Mouse (Mus musculus) intestine, embryonic 14.5 days (tissue): ENCODE data around the gene Snap23. TPM values are rescaled to one million over a fixed set of nuclear protein-coding genes. Genes with fewer than 3 reads are reported as not detected.
"Not testable (repeated sequence)": the region's sequence is repeated elsewhere in the genome, so short reads cannot be mapped to it uniquely, and the experiment has no call there.

Source experiments
- ATAC-seq: fragments of 200-750 bp; cut with Nextera tagmentation; replicated peaks from 2 replicates; pipeline ENCODE4 v1.8.0; 2017; ENCODE audit warnings: low read depth, moderate number of reproducible peaks, moderate TSS enrichment, moderate library complexity; ENCODE audit not compliant: low FRiP score, low TSS enrichment
- DNase-seq: peaks from one replicate; pipeline ENCODE4 v3.0.0-alpha.2; 2018; ENCODE audit warnings: low spot score
- H3K27ac ChIP-seq: fragments of 300-500 bp; sonication (generic); 2 replicates; pipeline ENCODE4 v1.5.1; 2014; ENCODE audit warnings: low read depth, mild to moderate bottlenecking, control low read depth
- H3K27me3 ChIP-seq: fragments of 300-500 bp; sonication (generic); replicated peaks from 2 replicates; pipeline ENCODE4 v1.6.1; 2014; ENCODE audit warnings: low read length, control low read depth; ENCODE audit not compliant: control insufficient read depth, insufficient read depth
- H3K36me3 ChIP-seq: fragments of 300-500 bp; sonication (generic); 2 replicates; pipeline ENCODE4 v1.6.1; 2014; ENCODE audit warnings: low read length, control low read depth; ENCODE audit not compliant: control insufficient read depth, insufficient read depth
- H3K4me1 ChIP-seq: fragments of 300-500 bp; sonication (generic); replicated peaks from 2 replicates; pipeline ENCODE4 v1.6.1; 2014; ENCODE audit warnings: low read length, control low read depth, mixed read lengths; ENCODE audit not compliant: control insufficient read depth, insufficient read depth
- H3K4me2 ChIP-seq: fragments of 300-500 bp; sonication (generic); 2 replicates; pipeline ENCODE4 v1.6.1; 2014; ENCODE audit warnings: low read length
- H3K4me3 ChIP-seq: fragments of 300-500 bp; sonication (generic); 2 replicates; pipeline ENCODE4 v1.5.1; 2014; ENCODE audit warnings: low read depth, low read length, control low read depth, mixed read lengths
- H3K9ac ChIP-seq: fragments of 300-500 bp; sonication (generic); 2 replicates; pipeline ENCODE4 v1.6.1; 2014; ENCODE audit warnings: mild to moderate bottlenecking, low read length
- H3K9me3 ChIP-seq: fragments of 300-500 bp; sonication (generic); 2 replicates; pipeline ENCODE4 v1.6.1; 2016; ENCODE audit warnings: low read length, control low read depth; ENCODE audit not compliant: control insufficient read depth
- WGBS: fragments of 180-500 bp; shearing (Covaris S2); extraction: QIAGEN DNeasy Blood & Tissue Kit; methylation state at CpG from one replicate; pipeline ENCODE4 v1.1.7; 2014; 5-methylcytosine and 5-hydroxymethylcytosine counted together
- polyA plus RNA-seq: library from polyadenylated mRNA; unstranded; fragments of >200 nt; fragmentation: Nextera tagmentation; extraction: Ambion mirVana; gene quantifications from 2 replicates; pipeline ENCODE4 v1.2.1, GENCODE M21; 2014

The Snap23 gene
- polyA plus RNA-seq, 1 experiment from 2014 or later = 49.6 TPM

DNA sequence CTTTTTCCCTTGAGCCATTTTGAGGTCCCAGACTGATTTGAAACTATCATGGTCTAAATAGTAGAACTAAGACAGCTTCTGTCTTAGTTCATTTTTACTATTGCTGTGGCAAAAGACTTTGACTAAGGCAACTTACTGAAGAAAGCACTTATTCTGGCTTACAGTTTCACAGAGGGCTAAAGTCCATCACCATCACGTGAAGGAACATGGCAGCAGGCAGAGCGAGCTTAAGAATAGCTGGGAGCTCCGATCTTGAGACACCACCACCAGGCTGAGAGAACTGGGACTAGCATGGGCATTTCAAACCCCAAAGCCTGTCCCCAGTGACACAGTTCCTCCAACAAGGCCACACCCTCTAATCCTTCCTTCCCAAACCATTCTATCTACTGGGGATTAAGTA is 3.6 kb downstream of the Snap23 start:
- no peaks in the 10 kb centered on the region for H3K27me3 ChIP-seq
- no peak overlapping the region for H3K4me3 ChIP-seq
- 93% methylated on average over 3 of the region's 3 CpGs for WGBS
- DNase-seq (no peak), ATAC-seq (no peak)
- H3K9ac ChIP-seq = no peak overlapping the region
- peaks cover 8% of the 10 kb centered on the region for H3K36me3 ChIP-seq
- peaks cover 11% of the 10 kb centered on the region for H3K4me1 ChIP-seq
- no peak overlapping the region for H3K27ac ChIP-seq
- H3K9me3 ChIP-seq = no peaks in the 10 kb centered on the region
- H3K4me2 ChIP-seq = no peak overlapping the region

- H3K27me3 ChIP-seq, H3K27ac ChIP-seq, H3K4me2 ChIP-seq, H3K36me3 ChIP-seq, H3K9me3 ChIP-seq, H3K9ac ChIP-seq, ATAC-seq, DNase-seq, H3K4me3 ChIP-seq: not testable (repeated sequence)
- peaks cover 11% of the 10 kb centered on the region for H3K4me1 ChIP-seq
- WGBS = 94% methylated on average over 3 of the region's 3 CpGs
These were observed 4.7 kb downstream of the Snap23 start for GRCm38 (mm10) chr2:120572161-120572560.

DNA sequence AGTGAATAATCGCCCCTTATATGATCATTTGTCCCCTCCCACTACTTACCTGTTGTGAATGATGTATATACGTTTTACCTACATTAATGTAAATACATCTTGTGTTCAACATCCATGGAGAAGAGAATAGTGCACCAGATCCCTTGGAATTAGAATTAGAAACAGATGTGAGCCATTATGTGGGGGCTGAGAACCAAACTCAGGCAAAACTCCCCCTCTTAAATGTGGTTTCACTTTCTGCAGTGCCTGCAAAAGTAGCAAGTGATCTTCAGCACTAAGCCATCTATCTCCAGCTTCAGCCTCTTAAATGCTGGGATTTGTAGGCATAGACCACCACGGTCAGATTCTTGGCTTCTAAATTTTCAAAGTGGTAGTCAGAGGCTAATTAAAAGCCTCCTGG is 7.7 kb downstream of the Snap23 start:
- Histone ChIP-seq H3K36me3 (peaks cover 8% of the 10 kb centered on the region), H3K4me2 (no peak overlapping the region), H3K27ac (no peak overlapping the region), H3K27me3 (no peaks in the 10 kb centered on the region), H3K9me3 (no peaks in the 10 kb centered on the region), H3K9ac (no peak overlapping the region), H3K4me3 (no peak overlapping the region), H3K4me1 (no peaks in the 10 kb centered on the region)
- DNase-seq (no peak), ATAC-seq (no peak)
- WGBS = 89% methylated on average over 3 of the region's 3 CpGs

DNA sequence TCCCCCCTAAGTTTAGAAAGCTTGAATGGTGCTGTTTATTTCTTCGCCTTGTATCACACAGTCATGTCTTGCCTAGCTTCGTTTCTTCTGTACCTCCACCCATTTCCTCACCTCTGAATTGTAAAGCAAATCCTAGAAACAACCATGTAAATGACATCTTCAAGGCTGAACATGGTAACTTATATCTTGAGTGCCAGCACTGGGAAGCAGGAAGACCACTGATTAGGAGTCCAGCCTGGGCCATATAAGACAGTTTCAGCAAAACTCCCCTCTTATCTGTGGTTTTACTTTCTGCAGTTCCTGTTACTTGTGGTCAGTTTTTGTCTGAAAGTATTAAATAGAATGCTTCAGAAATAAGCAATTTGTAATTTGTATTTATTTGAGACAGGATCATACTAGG is 8.5 kb downstream of the Snap23 start:
- Histone ChIP-seq H3K9me3 (no peaks in the 10 kb centered on the region), H3K4me1 (no peaks in the 10 kb centered on the region), H3K4me3 (no peak overlapping the region), H3K36me3 (peaks cover 7% of the 10 kb centered on the region), H3K27ac (no peak overlapping the region), H3K9ac (no peak overlapping the region), H3K4me2 (no peak overlapping the region), H3K27me3 (no peaks in the 10 kb centered on the region)
- ATAC-seq (no peak), DNase-seq (no peak)
- 92% methylated on average over 2 of the region's 2 CpGs for WGBS

- ATAC-seq = no peak
- Histone ChIP-seq H3K9me3 (no peaks in the 10 kb centered on the region), H3K4me1 (no peaks in the 10 kb centered on the region), H3K9ac (no peak overlapping the region), H3K4me3 (no peak overlapping the region), H3K36me3 (no peaks in the 10 kb centered on the region; the same call in 1 of the 2 replicates), H3K27ac (no peak overlapping the region), H3K27me3 (no peaks in the 10 kb centered on the region), H3K4me2 (no peak overlapping the region)
- 75% methylated on average over 4 of the region's 4 CpGs for whole genome bisulfite sequencing
- DNase-seq = no peak
These were observed 10.3 kb downstream of the Snap23 start for GRCm38 (mm10) chr2:120577799-120578198.

GRCm38 (mm10) chr2:120578286-120578685 is 10.8 kb downstream of the Snap23 start:
- H3K36me3 ChIP-seq = no peaks in the 10 kb centered on the region; the same call in 1 of the 2 replicates
- ATAC-seq (no peak), DNase-seq (no peak)
- no peaks in the 10 kb centered on the region for H3K9me3 ChIP-seq
- H3K4me1 ChIP-seq = no peaks in the 10 kb centered on the region
- 66% methylated on average over 5 of the region's 5 CpGs for WGBS
- no peak overlapping the region for H3K4me2 ChIP-seq
- no peak overlapping the region for H3K4me3 ChIP-seq
- no peak overlapping the region for H3K9ac ChIP-seq
- no peaks in the 10 kb centered on the region for H3K27me3 ChIP-seq
- H3K27ac ChIP-seq = no peak overlapping the region

DNA sequence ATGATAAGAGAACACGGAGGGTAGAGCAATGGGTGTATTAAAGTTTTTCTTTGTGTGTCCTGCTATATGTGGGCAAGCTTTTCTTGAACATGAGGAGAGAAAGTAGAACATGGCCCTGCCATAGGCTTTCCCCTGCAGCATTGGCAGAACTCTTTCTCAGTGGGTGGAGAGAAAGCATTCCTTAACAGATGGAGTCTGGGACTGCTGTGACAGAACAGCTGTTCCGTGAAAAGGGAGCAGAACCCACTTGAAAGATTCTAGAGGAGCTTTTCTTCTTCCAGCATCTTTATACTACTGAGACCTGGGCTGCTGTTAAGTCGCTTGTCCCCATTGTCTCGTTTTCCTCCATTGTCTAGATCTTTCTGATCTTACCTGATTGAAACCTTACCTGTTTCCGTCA is 22.3 kb downstream of the Snap23 start:
- DNase-seq = no peak
- 86% methylated on average over 5 of the region's 5 CpGs for WGBS
- Histone ChIP-seq H3K4me1 (no peaks in the 10 kb centered on the region), H3K9me3 (no peaks in the 10 kb centered on the region), H3K4me2 (no peak overlapping the region), H3K4me3 (no peak overlapping the region), H3K36me3 (peaks cover 62% of the 10 kb centered on the region), H3K9ac (no peak overlapping the region), H3K27ac (no peak overlapping the region), H3K27me3 (no peaks in the 10 kb centered on the region)
- ATAC-seq = no peak

GRCm38 (mm10) chr2:120592227-120592626 is 24.8 kb downstream of the Snap23 start:
- Histone ChIP-seq H3K27me3 (no peaks in the 10 kb centered on the region), H3K27ac (no peak overlapping the region), H3K9me3 (no peaks in the 10 kb centered on the region), H3K36me3 (peaks cover 63% of the 10 kb centered on the region), H3K4me3 (no peak overlapping the region), H3K9ac (no peak overlapping the region), H3K4me2 (no peak overlapping the region), H3K4me1 (no peaks in the 10 kb centered on the region)
- no peak for DNase-seq
- ATAC-seq = no peak
- 97% methylated on average over 1 of the region's 1 CpGs for WGBS

DNA sequence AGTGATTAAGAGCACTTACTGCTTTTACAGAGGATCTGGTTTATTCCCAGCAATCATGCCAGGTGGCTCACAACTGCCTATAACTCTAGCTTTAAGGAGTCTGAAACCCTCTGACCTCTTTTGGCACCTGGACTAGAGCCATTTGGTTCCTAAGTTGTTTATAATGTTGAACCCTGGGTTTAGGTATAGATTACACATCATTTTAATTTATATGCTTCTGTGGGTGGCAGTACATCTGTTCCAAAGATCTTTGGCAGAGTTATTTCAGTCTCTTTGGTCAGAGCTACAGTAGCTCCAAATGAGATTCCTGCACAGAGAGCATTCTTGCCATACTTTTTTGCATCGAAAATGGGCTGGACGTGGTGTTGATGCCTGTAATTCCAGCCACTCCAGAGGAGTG is 30.3 kb downstream of the Snap23 start:
- DNase-seq (no peak), ATAC-seq (no peak)
- Histone ChIP-seq H3K9ac (no peak overlapping the region), H3K27me3 (no peaks in the 10 kb centered on the region), H3K4me1 (no peaks in the 10 kb centered on the region), H3K27ac (no peak overlapping the region), H3K4me2 (no peak overlapping the region), H3K36me3 (peaks cover 86% of the 10 kb centered on the region), H3K4me3 (no peak overlapping the region), H3K9me3 (no peaks in the 10 kb centered on the region)
- 94% methylated on average over 2 of the region's 2 CpGs for WGBS
